Mouse (Mus musculus) B cell, adult 2 months (primary cell): ENCODE data around the gene Cdkn2d.
A peak's percentile ranks its signal among the peaks of the same experiment; 100 is the strongest.
"Not testable (repeated sequence)": the region's sequence is repeated elsewhere in the genome, so short reads cannot be mapped to it uniquely, and the experiment has no call there.

Experiments used
- DNase-seq, 2 experiments: peaks; one replicate each; pipeline ENCODE4 v3.0.0; 2022

Gene Cdkn2d

GRCm38 (mm10) chr9:21291022-21291787, at the start of gene Cdkn2d:
Gene Cdkn2d (minus strand): TSS chr9:21291407.
- DNase-seq, result peak; percentile 99 to 100

GRCm38 (mm10) chr9:21340411-21340810, 49.2 kb upstream of the Cdkn2d start:
- DNase-seq, result no peak

- no peak for DNase-seq
Observed at GRCm38 (mm10) chr9:21337652-21338051, 46.4 kb upstream of the Cdkn2d start.

- DNase-seq, result no peak
Observed at GRCm38 (mm10) chr9:21336491-21336890, 45.3 kb upstream of the Cdkn2d start.

- DNase-seq, result no peak
Observed at GRCm38 (mm10) chr9:21335391-21335790, 44.2 kb upstream of the Cdkn2d start.

- no peak for DNase-seq
Observed at GRCm38 (mm10) chr9:21334747-21335146, 43.5 kb upstream of the Cdkn2d start.

- no peak for DNase-seq
Observed at GRCm38 (mm10) chr9:21333523-21333922, 42.3 kb upstream of the Cdkn2d start.

GRCm38 (mm10) chr9:21332161-21333061, 41.2 kb upstream of the Cdkn2d start:
- peak in 1 of 2 experiments; percentile 37 for DNase-seq

GRCm38 (mm10) chr9:21331365-21332140, 40.3 kb upstream of the Cdkn2d start:
- DNase-seq, result no peak

- DNase-seq, result peak in 1 of 2 experiments; percentile 24
Observed at GRCm38 (mm10) chr9:21329699-21330289, 38.6 kb upstream of the Cdkn2d start.

- DNase-seq, result no peak
Observed at GRCm38 (mm10) chr9:21329041-21329440, 37.8 kb upstream of the Cdkn2d start.

- peak; percentile 62 to 66 for DNase-seq
Observed at GRCm38 (mm10) chr9:21328041-21328440, 36.8 kb upstream of the Cdkn2d start.

GRCm38 (mm10) chr9:21327569-21327968, 36.4 kb upstream of the Cdkn2d start:
- DNase-seq, result no peak

GRCm38 (mm10) chr9:21324269-21324668, 33.1 kb upstream of the Cdkn2d start:
- DNase-seq, result no peak

- DNase-seq, result not testable (repeated sequence)
Observed at GRCm38 (mm10) chr9:21322917-21323297, 31.7 kb upstream of the Cdkn2d start.

- DNase-seq, result peak; percentile 37 to 38
Observed at GRCm38 (mm10) chr9:21322211-21322916, 31.2 kb upstream of the Cdkn2d start.

GRCm38 (mm10) chr9:21321513-21321835, 30.3 kb upstream of the Cdkn2d start:
- peak; percentile 72 to 74 for DNase-seq

- peak; percentile 92 to 95 for DNase-seq
Observed at GRCm38 (mm10) chr9:21320619-21321512, 29.7 kb upstream of the Cdkn2d start, which contains the start of gene Slc44a2. Gene Slc44a2 (plus strand): TSS chr9:21320698.

- DNase-seq, result no peak
Observed at GRCm38 (mm10) chr9:21320280-21320618, 29.0 kb upstream of the Cdkn2d start.

- no peak for DNase-seq
Observed at GRCm38 (mm10) chr9:21319503-21319902, 28.3 kb upstream of the Cdkn2d start.

- no peak for DNase-seq
Observed at GRCm38 (mm10) chr9:21318792-21319191, 27.6 kb upstream of the Cdkn2d start.
